In the genomic region with DNA sequence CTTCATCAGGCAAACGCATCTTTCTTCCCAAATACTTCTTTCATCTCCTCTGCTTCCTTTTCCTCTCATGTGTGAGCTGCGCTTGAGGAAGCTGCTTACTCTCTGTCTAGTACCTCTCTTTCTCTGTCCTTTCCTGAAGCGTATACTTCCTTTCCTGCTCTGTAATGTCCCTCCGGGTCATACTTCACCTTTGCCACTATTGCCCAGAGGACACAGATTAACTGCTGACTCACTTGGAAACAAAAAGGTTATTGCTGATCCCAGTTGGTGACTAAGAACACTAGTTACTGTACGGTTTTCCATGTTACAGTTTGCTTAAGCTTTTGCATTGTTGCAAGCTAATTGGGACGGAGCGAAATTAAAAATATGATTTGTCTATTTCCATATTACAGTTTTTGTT, we compare ENCODE assay signal across 24 mouse cellular contexts.
"Had no signal": no experiment of that assay in that cellular context is flagged by ENCODE, and none has a peak within 500 bp of the region (broad histone marks: within the 10 kb centered on the region; RNA-seq: fewer than 3 reads in every experiment).

No protein-coding gene starts in this region.

- DNase-seq: kidney, adult 8-10 months; kidney, postnatal 10 days; kidney, postnatal 36 days; layer of hippocampus, postnatal 36 days; lung, adult 18-20 months; lung, postnatal 10 days; lung, postnatal 36 days; midbrain, embryonic 14.5 days; right cerebral cortex, adult 18-20 months; right cerebral cortex, postnatal 14 days; right cerebral cortex, postnatal 4 days; spleen, adult 18-20 months; thymus, postnatal 36 days had no signal

- H3K4me3 ChIP-seq: kidney, embryonic 15.5 days; left cerebral cortex, adult 2 months; liver, embryonic 12.5 days; liver, embryonic 15.5 days; lung, embryonic 15.5 days; megakaryocyte, embryonic 14.5 days; midbrain, embryonic 10.5 days; neural tube, embryonic 12.5 days; neural tube, embryonic 15.5 days; stomach, embryonic 15.5 days had no signal

- H3K4me2 ChIP-seq: kidney, embryonic 15.5 days; liver, embryonic 12.5 days; liver, embryonic 15.5 days; lung, embryonic 15.5 days; neural tube, embryonic 12.5 days; neural tube, embryonic 15.5 days; stomach, embryonic 15.5 days had no signal

- H3K36me3 ChIP-seq: kidney, embryonic 15.5 days; liver, embryonic 12.5 days; liver, embryonic 15.5 days; lung, embryonic 15.5 days; midbrain, embryonic 10.5 days; neural tube, embryonic 12.5 days; neural tube, embryonic 15.5 days; stomach, embryonic 15.5 days had no signal

- H3K27me3 ChIP-seq: kidney, embryonic 15.5 days; liver, embryonic 12.5 days; liver, embryonic 15.5 days; lung, embryonic 15.5 days; megakaryocyte, embryonic 14.5 days; neural tube, embryonic 12.5 days; neural tube, embryonic 15.5 days; stomach, embryonic 15.5 days had no signal

- H3K9me3 ChIP-seq: kidney, embryonic 15.5 days; liver, embryonic 12.5 days; liver, embryonic 15.5 days; lung, embryonic 15.5 days; megakaryocyte, embryonic 14.5 days; midbrain, embryonic 10.5 days; neural tube, embryonic 12.5 days; neural tube, embryonic 15.5 days; stomach, embryonic 15.5 days had no signal

- H3K27ac ChIP-seq: kidney, embryonic 15.5 days; left cerebral cortex, adult 2 months; liver, embryonic 12.5 days; liver, embryonic 15.5 days; lung, embryonic 15.5 days; midbrain, embryonic 10.5 days; neural tube, embryonic 12.5 days; neural tube, embryonic 15.5 days; stomach, embryonic 15.5 days had no signal

- H3K9ac ChIP-seq: kidney, embryonic 15.5 days; liver, embryonic 12.5 days; liver, embryonic 15.5 days; lung, embryonic 15.5 days; neural tube, embryonic 12.5 days; neural tube, embryonic 15.5 days; stomach, embryonic 15.5 days had no signal

- ATAC-seq: intestine, embryonic 16.5 days; liver, embryonic 12.5 days had no signal

- H3K4me1 ChIP-seq: kidney, embryonic 15.5 days; liver, embryonic 12.5 days; liver, embryonic 15.5 days; lung, embryonic 15.5 days; midbrain, embryonic 10.5 days; neural tube, embryonic 12.5 days; neural tube, embryonic 15.5 days; stomach, embryonic 15.5 days had no signal
